In genomic region chr17:56040030-56040856, GRCm38 (mm10) we compare ENCODE assay signal across 8 mouse cellular contexts. TPM values are rescaled to one million over a fixed set of nuclear protein-coding genes. Genes with fewer than 3 reads are reported as not detected.
A peak's percentile ranks its signal among the peaks of the same experiment; 100 is the strongest.
DNase-seq lines count a peak whose midpoint lies in the region; ATAC-seq lines count a peak whose summit lies in the region.

Chaf1a (plus strand) TSS chr17:56040439.

- ATAC-seq in forebrain, embryonic 14.5 days, result peak; percentile 87
- peak; percentile 81 for ATAC-seq in neural tube, embryonic 15.5 days (ENCODE audit: low FRiP score)

- no peaks in the 10 kb centered on the region for H3K9me3 ChIP-seq in forebrain, embryonic 14.5 days (replicated peaks; ENCODE audit: control insufficient read depth, low read length)
- no peaks in the 10 kb centered on the region for H3K9me3 ChIP-seq in neural tube, embryonic 15.5 days (replicated peaks)

- peak; percentile 99 for DNase-seq in ES-CJ7 (ENCODE audit: low read depth, low spot score)
- peak; percentile 95 for DNase-seq in cerebellum, adult 11 months
- DNase-seq in forebrain, embryonic 14.5 days (ENCODE audit: low spot score), result peak; percentile 100
- peak; percentile 95 to 97 for DNase-seq in heart, postnatal 14 days
- DNase-seq in layer of hippocampus, adult 11-12 months (ENCODE audit: low spot score), result peak; percentile 97
- peak; percentile 98 to 99 for DNase-seq in lung, adult 18-20 months
- peak; percentile 98 for DNase-seq in testis, postnatal 14 days (ENCODE audit: low spot score)

- H3K4me2 ChIP-seq in forebrain, embryonic 14.5 days (ENCODE audit: low read length), result peak within 1 kb of the TSS; percentile 88
- H3K4me2 ChIP-seq in neural tube, embryonic 15.5 days, result peak within 1 kb of the TSS; percentile 91

- peak within 1 kb of the TSS; percentile 72 for H3K9ac ChIP-seq in forebrain, embryonic 14.5 days (ENCODE audit: low read length)
- peak within 1 kb of the TSS; percentile 63 for H3K9ac ChIP-seq in neural tube, embryonic 15.5 days (replicated peaks)

- intact Hi-C loops in heart, postnatal 14 days (cut with DNase I), result loop anchor here (2.0 kb wide), 1 partner anchor 35 kb away; the partner anchor contains the start of gene Ubxn6

- H3K4me1 ChIP-seq in forebrain, embryonic 14.5 days (ENCODE audit: control insufficient read depth, insufficient read depth, low read length), result peaks cover 10% of the 10 kb centered on the region
- H3K4me1 ChIP-seq in neural tube, embryonic 15.5 days, result peaks cover 20% of the 10 kb centered on the region

- peak within 1 kb of the TSS; percentile 75 for H3K4me3 ChIP-seq in forebrain, embryonic 14.5 days (ENCODE audit: low read depth, low read length)
- peak within 1 kb of the TSS; percentile 70 for H3K4me3 ChIP-seq in neural tube, embryonic 15.5 days (replicated peaks)

- no peaks in the 10 kb centered on the region for H3K27me3 ChIP-seq in forebrain, embryonic 14.5 days (replicated peaks; ENCODE audit: control insufficient read depth, insufficient read depth, low read length)
- no peaks in the 10 kb centered on the region for H3K27me3 ChIP-seq in neural tube, embryonic 15.5 days (replicated peaks)

- H3K36me3 ChIP-seq in forebrain, embryonic 14.5 days (ENCODE audit: control insufficient read depth, insufficient read depth, low read length), result peaks cover 13% of the 10 kb centered on the region
- no peaks in the 10 kb centered on the region for H3K36me3 ChIP-seq in neural tube, embryonic 15.5 days

- under 1% methylated on average over 66 of the region's 68 CpGs for WGBS in forebrain, embryonic 14.5 days
- WGBS in neural tube, embryonic 15.5 days, result under 1% methylated on average over 68 of the region's 68 CpGs

- peak within 1 kb of the TSS; percentile 54 for H3K27ac ChIP-seq in forebrain, embryonic 14.5 days (ENCODE audit: low read depth, low read length)
- peak within 1 kb of the TSS; percentile 82 for H3K27ac ChIP-seq in neural tube, embryonic 15.5 days (replicated peaks)

RNA-seq across cellular contexts. Expression of gene Chaf1a, which starts in this region (rescaled TPM):
- 6.8 and 6.9 TPM in 2 replicates for polyA plus RNA-seq in forebrain, embryonic 14.5 days (2014; fragmentation: Nextera tagmentation; extraction: Ambion mirVana)
- 1 to 10 TPM; 2.6 to 3.4 TPM for total RNA-seq in heart, postnatal 14 days (2021)
- polyA plus RNA-seq in neural tube, embryonic 15.5 days (2015; fragmentation: Nextera tagmentation; extraction: Ambion mirVana), result 4.0 and 10.1 TPM in 2 replicates

Comparison
In these comparisons a context has a peak if more than half of its experiments do, and no peak if none do; other contexts are left out.
1. Peak in every context shown above with its lines: DNase-seq, ATAC-seq, H3K4me3 ChIP-seq and H3K27ac ChIP-seq.